Mouse (Mus musculus): ENCODE measurements around the gene Gpr19.

Gene Gpr19

DNA sequence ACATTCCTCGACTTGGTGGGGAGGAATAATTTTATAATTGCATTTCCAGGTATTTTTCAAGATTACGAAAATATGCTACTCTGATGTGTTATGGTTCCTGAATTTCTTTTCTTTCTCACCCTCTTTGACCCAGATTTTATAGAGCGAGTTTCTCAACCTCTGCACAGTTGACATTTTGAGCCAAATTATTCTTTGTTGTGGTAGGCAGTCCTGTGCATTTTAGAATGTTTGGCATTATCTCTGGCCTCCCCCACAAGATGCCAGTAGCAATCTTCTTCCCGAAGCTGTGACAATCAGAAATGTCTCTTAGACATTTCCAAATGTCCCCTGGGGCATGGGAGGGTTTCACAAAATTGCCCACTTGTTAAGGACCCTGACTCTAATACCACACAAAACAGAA is 25.3 kb upstream of the Gpr19 start:
- peak; percentile 9 for DNase-seq (ENCODE audit: low read depth, low spot score)

DNA sequence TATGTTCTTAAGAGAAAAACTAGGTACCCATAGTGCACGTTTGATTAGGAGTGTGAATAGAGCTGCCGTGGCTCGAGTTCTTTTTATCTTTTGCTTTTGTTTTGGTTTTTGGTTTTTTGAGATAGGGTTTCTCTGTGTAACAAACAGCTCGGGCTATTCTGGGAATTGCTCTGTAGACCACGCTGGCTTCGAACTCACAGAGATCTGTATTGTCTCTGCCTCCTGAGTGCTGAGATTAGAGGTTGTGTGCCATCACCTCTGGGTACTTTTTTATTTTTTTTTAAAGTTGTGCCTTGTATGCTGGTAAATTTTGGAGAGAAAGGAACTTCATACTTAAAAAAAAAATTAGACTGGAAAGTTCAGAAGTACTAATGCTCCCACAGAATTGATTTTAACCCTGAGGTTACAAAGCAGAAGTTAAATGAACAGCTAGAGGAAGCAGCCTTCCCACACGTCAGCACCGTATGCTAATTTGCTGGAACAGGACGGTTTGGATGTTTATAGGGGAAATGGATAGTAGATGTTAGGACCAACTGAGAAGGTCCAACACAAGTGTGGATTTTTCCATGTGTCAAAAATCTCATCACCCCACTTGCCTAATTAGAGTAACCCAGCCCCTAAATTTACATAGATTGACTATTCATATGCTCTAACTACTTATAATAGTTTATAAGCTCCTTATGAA is 24.3 kb upstream of the Gpr19 start:
- DNase-seq (ENCODE audit: low read depth, low spot score) = peak; percentile 53

DNA sequence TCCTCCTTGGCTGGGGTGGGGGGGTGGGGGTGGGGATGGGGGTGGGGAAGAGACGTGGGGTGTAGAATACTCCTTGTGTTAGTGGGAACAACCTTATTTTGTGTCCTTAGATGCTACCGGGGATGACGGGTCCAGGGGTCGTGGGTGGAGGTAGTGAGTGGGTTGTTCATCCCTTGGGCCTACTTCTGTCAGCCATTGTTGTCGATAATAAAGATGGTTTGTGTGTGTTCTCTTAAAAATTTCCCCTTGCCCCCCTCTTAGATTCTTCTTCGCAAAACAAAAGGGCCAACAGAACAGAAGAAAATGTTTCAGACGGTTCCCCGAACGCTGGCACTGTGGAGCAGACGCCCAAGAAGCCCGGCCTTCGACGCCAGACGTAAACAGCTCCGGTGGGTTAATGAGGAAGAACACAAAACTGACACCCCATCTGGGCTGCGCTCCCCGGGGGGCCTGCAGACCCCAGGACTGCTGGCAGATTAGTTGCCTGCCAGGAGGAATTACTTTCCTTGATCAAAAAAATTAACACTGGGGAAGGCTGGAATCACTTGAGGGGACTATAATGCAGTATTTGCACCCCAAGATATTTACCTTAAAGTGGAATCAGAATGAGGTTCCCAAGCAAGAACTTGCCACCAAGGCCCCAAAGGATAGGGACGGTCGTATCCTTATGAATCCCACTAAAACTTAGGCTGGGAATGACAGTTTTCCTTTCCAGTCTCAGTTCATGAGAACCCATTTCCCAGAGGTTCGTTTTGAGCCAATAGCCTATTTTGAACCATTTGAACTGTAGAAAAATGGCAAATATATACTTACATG is 23.5 kb upstream of the Gpr19 start:
- no peak for DNase-seq (ENCODE audit: low read depth, low spot score)

DNA sequence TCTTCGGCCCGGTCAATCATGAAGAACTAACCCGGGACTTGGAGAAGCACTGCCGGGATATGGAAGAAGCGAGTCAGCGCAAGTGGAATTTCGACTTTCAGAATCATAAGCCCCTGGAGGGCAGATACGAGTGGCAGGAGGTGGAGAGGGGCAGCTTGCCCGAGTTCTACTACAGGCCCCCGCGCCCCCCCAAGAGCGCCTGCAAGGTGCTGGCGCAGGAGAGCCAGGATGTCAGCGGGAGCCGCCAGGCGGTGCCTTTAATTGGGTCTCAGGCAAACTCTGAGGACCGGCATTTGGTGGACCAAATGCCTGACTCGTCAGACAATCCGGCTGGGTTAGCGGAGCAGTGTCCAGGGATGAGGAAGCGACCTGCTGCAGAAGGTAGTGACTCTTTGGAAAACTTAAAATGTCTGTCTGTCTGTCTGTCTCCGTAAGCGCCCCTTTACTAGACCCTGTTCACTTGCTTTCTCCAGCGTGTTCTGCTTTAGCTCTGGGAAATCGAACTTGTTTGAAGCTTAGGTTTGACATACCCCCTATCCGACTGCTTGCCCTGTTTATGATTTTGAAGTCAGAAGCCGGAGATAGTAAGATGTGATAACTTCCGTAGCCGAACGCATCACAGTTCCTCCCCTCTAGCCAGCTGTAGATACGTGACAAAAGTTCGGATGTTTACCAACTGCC is 22.8 kb upstream of the Gpr19 start:
- DNase-seq (ENCODE audit: low read depth, low spot score) = peak; percentile 88

DNA sequence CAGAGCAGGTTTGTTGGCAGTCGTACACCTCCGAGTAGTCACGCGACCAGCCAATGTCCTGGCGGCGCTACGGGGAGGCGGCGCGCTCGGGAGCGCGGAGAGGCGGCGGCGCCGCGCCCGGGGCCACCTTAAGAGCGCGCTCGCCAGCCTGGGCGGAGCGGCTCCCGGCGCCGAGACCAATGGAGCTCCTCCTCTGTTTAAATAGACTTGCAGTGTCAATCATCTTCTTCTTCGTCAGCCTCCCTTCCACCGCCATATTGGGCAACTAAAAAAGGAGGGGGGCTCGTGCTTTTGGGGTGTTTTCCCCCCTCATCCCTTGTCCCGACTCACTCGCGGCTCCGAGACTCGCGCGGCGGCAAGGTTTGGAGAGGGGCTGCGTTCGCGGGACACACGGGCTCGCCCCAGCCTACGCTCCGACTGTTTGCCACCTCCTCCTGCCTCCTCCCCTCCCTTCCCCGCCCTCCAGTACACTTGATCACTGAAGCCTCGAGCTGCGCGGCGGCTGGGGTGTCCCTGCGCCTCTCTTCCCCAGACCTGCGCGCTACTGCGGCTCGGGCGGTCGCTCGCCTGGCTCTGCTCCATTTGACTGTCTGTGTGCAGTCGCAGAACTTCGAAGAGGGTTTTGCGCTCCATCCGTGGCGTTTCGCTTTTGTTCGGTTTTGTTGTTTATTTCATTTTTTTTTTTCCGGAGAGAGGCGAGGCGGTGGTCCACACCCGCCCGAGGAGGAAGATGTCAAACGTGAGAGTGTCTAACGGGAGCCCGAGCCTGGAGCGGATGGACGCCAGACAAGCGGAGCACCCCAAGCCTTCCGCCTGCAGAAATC is 22.0 kb upstream of the Gpr19 start, which contains the start of gene Cdkn1b:
TSS of gene Cdkn1b (plus strand) at position 212 of the 824 bp plus-strand sequence.
- DNase-seq (ENCODE audit: low read depth, low spot score) = peak; percentile 95

DNA sequence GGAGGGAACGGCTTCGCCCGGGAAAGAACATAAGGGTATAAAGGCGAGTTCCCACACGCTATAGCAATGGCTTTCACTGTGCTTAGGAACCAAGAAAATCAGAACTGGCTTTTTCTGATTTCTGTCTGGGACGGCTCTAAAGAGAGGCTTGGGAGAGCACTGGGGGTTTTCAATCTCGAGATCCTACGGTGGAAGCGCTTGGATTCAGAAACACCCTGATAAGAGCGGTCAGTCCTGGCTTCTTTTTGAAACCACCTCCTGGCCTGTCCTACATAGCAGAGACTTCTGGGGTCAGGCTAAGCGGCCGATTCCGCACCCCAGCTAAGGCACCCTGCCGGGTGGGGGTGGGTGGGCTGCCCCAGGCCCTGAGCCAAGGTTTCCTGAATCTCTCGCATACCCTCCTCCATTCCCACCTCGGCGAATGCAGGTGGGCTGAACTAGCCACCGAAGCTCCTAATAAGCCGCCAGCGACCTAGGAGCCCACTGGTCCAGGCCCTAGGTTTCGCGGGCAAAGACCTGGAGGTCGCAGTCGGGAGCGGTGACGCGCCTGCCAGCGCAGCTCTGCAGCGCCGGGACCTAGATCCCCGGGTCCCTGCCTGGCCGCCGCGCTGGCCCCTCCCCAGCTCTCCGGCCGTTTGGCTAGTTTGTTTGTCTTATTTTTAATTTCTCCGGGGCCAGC is 21.3 kb upstream of the Gpr19 start:
- no peak for DNase-seq (ENCODE audit: low read depth, low spot score)

DNA sequence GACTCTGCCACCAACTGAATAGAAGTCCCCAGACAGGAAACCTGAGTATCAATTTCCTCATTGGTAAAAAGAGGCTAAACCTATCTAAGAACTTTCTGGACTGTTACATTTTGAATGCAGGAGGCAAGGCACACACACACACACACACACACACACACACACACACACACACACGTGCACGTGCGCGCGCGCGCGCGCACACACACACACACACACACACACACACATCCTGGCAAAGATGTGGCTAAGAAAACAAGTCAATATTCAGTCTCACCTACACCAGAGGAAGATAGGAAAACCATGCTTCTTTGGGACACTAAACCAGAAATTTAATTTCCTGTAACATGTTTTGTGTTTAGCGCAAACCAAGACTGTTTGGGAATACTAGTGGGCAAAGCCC is 20.4 kb upstream of the Gpr19 start:
- DNase-seq (ENCODE audit: low read depth, low spot score) = peak; percentile 71

DNA sequence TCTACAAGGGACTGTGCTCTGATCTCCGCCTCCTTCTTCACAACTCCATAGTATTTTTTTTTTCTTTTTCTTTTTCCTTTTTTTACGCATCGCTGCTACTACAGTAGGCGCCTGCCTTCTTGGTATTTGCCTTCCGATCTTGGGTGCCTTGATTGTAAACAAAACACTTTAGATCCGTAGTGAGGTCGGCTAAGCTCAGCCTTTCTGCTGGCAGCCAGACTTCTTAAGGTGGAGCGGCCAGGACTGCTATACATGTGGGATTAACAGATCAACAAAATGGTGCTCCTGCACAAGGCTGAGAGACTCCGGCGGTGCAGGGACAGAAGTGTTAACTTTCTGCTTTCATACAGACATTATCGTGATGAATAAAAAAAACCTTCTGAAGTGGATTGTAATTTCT is 18.7 kb upstream of the Gpr19 start:
- peak; percentile 72 for DNase-seq (ENCODE audit: low read depth, low spot score)

DNA sequence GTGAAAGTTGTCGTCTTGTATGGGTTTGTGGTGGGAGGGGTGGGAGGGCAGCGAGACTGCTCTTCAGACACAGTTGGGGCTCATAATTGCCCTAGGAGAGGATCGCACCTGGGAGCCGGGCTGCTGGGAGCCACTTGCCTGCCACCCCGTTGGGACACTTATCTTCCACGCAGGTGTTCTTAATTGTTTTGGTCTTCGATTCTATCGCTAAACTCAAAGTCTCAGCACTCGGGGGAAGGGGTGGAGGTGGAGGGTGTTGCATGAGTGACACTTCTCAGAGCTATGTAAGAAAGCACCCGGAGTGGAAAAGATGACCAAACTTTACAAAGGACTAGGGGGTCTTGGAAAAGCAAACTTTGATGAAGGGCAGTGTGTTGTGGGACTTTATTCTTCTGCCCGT is 18.3 kb upstream of the Gpr19 start:
- peak; percentile 58 for DNase-seq (ENCODE audit: low read depth, low spot score)

DNA sequence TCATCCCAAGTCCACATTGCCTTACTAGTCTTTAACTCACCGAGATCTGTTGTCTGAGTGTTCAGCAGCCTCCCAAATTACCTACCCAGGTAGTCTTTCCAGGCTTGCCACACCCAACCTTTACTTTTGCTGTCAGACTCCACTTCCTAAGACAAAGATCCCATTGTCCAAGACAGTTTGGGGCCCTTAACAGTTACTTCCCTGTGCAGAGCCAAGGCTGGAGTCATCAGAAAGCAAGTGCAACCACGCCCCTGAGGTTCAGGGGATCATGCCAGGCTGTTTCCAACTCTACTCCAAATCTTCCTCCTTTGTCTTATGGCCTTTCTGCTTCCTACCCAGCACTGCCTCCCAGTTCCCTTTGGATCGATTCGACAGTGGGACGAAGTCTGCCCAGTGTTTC is 16.1 kb upstream of the Gpr19 start:
- no peak for DNase-seq (ENCODE audit: low read depth, low spot score)

DNA sequence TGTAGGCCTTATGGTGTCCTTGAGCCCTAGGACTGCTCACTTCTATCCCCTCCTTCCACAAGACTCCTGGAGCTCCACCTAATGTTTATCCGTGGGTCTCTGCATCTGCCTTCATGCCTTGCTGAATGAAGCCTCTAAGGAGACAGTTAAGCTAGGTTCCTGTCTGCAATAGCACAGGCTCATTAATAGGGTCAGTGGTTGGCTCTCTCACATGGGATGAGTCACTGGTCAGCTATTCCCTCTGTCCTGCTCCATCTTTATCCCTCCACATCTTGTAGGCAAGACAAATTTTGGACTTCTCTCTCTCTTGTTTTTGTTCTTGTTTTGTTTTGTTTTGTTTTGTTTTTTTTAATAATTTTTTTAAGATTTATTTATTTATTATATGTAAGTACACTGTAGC is 7.4 kb upstream of the Gpr19 start:
- DNase-seq (ENCODE audit: low read depth, low spot score) = no peak

DNA sequence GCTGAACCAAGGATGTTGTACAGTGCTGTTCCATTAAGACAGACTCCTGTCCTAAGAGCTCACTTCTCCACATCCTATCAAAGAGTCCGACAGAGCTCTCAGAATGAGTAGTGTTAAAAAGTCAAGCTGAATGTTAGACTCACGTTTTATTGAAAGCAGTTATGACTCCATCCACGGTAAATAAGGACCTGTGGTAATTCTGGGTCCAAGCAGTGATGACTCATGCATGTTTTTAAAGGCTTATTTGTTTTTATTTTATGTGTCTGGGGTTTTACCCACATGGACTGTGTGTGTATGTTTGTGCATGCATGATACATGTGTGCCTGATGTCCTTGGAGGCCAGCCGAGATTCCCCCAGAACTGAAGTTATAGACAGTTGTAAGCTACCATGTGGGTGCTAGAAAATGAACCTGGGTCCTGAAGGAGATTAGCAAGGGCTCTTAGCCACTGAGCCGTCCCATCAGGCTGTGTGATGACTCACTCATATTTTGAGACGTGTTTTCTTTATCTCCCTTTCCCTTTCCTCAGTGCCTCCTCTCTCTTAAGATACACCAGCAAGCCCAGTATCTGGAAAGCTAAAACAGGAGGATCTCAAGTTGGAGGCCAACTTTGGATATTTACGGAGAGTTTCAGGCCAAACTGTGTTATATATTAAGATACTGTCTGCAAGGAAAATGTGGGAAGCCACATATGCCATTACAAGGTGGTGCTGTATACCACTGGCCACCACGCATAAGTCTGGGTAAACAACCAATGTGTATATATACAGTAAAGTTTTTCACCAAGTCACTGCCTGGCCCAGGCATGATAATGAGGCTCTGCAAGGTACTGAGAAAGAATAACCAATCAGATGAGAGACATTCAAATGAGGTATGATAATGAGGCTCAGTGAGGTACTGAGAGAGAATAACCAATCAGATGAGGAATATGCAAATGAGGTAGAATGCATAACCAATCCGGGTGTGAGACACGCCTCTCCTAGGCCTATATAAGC is 5.8 kb upstream of the Gpr19 start:
- no peak for DNase-seq (ENCODE audit: low read depth, low spot score)

DNA sequence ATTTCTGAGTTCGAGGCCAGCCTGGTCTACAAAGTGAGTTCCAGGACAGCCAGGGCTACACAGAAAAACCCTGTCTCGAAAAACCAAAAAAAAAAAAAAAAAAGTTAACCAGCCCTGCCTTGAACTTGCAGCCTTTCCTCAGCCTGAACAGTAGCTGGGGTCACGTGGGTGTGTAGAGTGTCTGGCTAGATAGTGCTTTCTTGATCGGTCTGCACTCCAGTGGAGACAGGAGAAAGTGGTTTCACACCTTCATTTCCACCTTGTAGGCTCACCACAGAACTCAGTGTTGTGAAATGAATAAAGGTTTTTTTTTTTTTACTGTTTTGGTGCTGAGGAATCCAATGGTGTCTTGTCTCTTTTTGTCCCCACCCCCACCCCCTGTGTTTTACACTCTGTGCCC is 5.0 kb upstream of the Gpr19 start:
- DNase-seq (ENCODE audit: low read depth, low spot score) = peak; percentile 45

DNA sequence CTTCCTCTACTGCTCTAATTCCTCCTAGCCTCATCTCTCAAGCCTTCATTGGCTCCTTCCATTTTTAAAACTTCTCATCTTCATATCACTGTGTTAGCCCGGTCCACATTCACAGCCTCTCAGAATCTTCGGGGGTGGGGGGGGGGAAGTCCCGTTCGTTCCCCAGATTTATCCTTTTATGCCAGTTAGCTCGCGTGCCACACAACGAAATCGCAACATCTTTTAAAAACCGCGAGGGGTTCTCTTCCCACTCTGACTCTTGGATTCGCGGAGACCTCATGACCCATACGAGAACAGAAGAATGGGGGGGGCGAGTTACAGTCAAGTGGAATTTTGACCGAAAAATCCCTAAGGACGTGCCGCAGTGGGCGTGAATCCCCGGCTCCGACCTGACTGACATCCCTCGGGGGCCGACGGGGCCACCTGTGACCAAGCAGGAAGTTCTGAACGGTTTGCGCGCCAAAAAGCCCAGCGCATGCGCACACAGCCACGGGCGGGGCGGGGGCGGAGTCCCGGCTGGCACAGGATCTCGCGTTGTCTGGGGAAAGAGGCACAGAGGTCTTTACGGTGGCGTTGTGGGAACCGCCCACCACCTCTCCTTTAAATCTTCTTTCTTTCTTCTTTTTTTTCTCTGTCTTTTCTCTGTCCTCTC is 809 bp downstream of the Gpr19 start:
- peak; percentile 98 for DNase-seq (ENCODE audit: low read depth, low spot score)

DNA sequence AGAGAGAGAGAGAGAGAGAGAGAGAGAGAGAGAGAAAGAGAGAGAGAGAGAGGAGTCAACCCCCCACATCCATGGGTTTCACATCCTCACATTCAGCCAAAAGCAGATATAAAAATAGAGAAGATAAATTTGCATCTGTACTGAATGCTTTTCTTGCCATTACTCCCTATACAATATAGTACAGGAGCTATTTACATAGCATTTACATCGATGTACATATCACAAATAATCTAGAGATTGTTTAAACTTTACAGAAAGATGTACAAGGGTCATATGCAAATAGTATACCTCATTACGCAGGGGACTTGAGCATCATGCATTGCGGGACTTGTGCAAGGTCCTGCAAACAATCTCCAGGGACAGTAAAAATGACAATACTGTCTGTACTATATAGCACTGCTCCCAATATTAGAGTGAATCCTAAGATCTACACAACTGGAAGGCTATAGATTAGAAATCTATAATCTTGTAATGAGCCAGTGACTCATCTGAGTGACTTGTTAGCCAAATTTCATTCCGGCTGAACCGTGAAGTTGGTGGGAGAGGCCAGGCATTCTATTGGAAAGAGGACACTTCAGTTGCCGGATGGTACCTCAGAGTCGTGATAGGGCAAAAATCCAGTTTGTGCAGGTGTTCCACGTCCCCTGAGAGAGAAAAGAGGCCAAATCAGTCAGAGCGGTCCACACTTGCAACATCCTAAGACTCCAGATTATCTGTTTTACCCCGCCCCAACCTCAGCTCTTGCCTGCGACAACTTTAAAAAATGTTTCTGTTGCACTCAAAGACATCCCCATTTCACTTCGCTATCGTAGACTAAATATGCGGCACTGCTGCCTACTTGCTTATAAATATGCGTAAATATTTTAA is 1.6 kb downstream of the Gpr19 start:
- no peak for DNase-seq (ENCODE audit: low read depth, low spot score)

DNA sequence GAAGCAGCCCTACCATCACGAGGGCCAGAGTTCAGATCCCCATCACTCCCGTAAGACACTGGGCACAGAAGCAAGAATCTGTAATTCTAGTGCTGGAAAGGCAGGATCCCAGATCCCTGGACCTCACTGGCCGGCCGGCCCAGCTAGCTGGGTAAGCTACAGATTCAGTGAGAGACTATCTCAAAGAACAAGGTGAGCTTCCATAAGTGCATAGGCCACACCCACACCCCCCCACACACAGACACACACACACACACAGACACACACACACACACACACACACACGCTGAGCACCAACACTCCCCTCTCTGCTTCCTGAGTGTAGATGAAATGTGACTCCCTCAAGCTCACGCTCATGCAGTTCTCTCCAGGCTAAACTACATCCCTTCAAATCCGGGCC is 7.9 kb downstream of the Gpr19 start:
- no peak for DNase-seq (ENCODE audit: low read depth, low spot score)

DNA sequence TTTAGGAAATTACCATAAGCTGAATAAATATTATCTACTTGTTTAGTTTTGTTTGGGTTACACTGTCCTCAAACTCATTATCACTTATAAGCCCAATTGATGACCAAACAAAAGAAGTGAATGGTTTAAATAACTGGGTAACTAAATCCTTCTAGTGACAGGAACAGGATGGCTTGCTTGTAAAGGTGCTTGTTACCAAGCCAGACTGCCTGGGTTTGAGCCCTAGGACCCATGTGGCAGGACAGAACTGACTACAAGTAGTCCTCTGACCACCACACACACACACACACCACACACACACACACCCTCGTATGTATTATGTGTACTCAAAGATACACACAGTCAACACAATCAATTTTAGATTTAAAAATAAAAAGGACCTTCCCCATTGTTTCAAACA is 8.6 kb downstream of the Gpr19 start:
- no peak for DNase-seq (ENCODE audit: low read depth, low spot score)

DNA sequence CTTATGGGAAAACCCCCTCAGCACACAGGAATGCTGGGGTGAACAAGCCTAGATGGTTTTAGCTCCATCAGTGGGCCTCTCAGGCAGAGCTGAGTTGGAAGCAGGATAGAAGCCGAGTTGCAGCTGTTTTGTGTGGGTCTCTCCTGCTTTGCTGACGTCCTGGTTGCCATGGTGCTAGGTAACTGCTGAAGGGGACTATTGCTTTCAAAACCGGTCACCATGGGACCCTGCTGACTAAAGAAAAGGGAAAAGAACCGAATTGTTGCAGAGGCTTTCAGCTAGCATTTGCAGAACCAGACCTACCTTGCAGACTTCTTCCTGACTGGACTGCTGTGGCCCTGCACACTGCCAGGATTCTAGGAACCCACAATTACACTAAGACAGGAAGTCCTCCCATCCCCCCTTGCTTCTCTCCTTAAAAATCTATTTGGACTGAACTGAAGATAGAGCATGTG is 9.8 kb downstream of the Gpr19 start:
- DNase-seq (ENCODE audit: low read depth, low spot score) = no peak

Data from CD4-positive, CD25-positive, alpha-beta regulatory T cell, adult 2 months (primary cell).